Mouse (Mus musculus): ENCODE data around the gene Limd2. TPM values are rescaled to one million over a fixed set of nuclear protein-coding genes. Genes with fewer than 3 reads are reported as not detected.

Gene Limd2
- polyA plus RNA-seq, 1 experiment: 36.4 TPM

DNA sequence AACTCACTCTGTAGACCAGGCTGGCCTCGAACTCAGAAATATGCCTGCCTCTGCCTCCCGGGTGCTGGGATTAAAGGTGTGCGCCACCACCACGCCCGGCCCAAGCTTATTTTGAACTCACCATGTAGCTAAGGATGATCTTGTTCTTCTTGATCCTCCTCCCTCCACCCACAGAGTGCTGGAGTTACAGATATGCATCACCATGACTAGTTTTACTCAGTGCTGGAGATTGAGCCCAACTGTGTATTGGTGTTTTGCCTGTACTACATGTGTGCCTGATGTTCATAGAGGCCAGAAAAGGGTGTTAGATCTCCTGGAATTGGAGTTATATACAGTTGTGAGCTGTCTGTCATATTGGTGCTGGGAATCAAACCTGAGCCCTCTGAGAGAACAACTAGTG, 38.4 kb downstream of the Limd2 start:
- TF ChIP-seq TCF12 (IDR thresholded peaks at IDR 0.05; ENCODE audit: insufficient read depth, poor library complexity, severe bottlenecking): no peak
- Histone ChIP-seq H3K4me3 (no peak overlapping the region), H3K36me3 (ENCODE audit: control insufficient read depth, insufficient read depth) (peaks cover 31% of the 10 kb centered on the region), H3ac (ENCODE audit: control insufficient read depth, insufficient read length) (no peak overlapping the region), H3K27me3 (ENCODE audit: control insufficient read depth, insufficient read depth, insufficient read length) (no peaks in the 10 kb centered on the region), H3K4me2 (ENCODE audit: low read depth) (no peak overlapping the region), H3K79me2 (ENCODE audit: control insufficient read depth, insufficient read depth) (no peaks in the 10 kb centered on the region)

DNA sequence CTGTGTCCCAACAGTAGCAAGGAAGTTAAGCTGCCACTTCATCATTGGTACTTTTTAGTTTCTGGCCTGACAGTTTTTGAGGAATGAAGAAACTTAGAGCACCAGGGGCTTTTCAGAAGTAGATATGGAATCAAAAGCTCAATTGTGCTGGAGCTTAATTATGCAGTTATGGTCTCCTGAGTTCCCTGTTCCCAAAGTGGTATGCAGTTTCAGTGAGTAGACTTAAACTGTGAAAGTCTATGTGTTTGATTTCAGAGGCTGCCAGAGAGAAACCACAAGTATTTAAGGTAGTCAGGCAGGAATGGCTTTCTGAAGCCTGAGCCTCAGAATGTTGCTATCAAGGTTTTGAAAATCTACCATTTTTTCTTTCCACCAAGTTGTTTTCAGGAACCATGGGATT, 49.0 kb downstream of the Limd2 start:
- H3ac ChIP-seq (ENCODE audit: control insufficient read depth, insufficient read length): no peak overlapping the region
- H3K4me3 ChIP-seq: no peak overlapping the region
- peaks cover 8% of the 10 kb centered on the region for H3K36me3 ChIP-seq (ENCODE audit: control insufficient read depth, insufficient read depth)
- H3K4me2 ChIP-seq (ENCODE audit: low read depth): no peak overlapping the region
- H3K27me3 ChIP-seq (ENCODE audit: control insufficient read depth, insufficient read depth, insufficient read length): no peaks in the 10 kb centered on the region
- peaks cover 8% of the 10 kb centered on the region for H3K79me2 ChIP-seq (ENCODE audit: control insufficient read depth, insufficient read depth)
- TF ChIP-seq SRF (IDR thresholded peaks at IDR 0.05; ENCODE audit: control insufficient read depth, insufficient read length, low read depth): no peak
- TF ChIP-seq USF1 (IDR thresholded peaks at IDR 0.05; ENCODE audit: low read depth): no peak
- no peak for TF ChIP-seq MAX (IDR thresholded peaks at IDR 0.05; ENCODE audit: low read depth)
- TF ChIP-seq POLR2AphosphoS2 (IDR thresholded peaks at IDR 0.05; ENCODE audit: insufficient read length, low read depth): no peak
- TF ChIP-seq CEBPB (IDR thresholded peaks at IDR 0.05; ENCODE audit: insufficient read depth, poor library complexity, severe bottlenecking): no peak
- TF ChIP-seq POLR2A (IDR thresholded peaks at IDR 0.05; ENCODE audit: insufficient read length, low read depth): no peak
- no peak for TF ChIP-seq E2F4 (IDR thresholded peaks at IDR 0.05; ENCODE audit: insufficient read depth)
- no peak for TF ChIP-seq TCF12 (IDR thresholded peaks at IDR 0.05; ENCODE audit: insufficient read depth, poor library complexity, severe bottlenecking)
- no peak for TF ChIP-seq MYOG (IDR thresholded peaks at IDR 0.05; ENCODE audit: control insufficient read depth in 1 of 3, insufficient read depth in 1 of 3, insufficient read length in 2 of 3, low read depth in 2 of 3)
- TF ChIP-seq REST (IDR thresholded peaks at IDR 0.05; ENCODE audit: insufficient read depth, insufficient read length): no peak
- no peak for TF ChIP-seq TCF3 (IDR thresholded peaks at IDR 0.05; ENCODE audit: insufficient read length, low read depth)
- no peak for TF ChIP-seq MYOD1 (IDR thresholded peaks at IDR 0.05; ENCODE audit: control insufficient read depth in 1 of 3, insufficient read length in 2 of 3, low read depth in 2 of 3)

Other genes starting within 250 kb of the Limd2 start
- 1.5 TPM for gene Cyb561, start 207.5 kb downstream of the Limd2 start, polyA plus RNA-seq (2012; fragmentation: generic; extraction: Trizol)
- gene Ace, start 192.9 kb downstream of the Limd2 start, polyA plus RNA-seq (2012; fragmentation: generic; extraction: Trizol): 1.3 TPM
- gene Ace3, start 166.2 kb downstream of the Limd2 start, polyA plus RNA-seq (2012; fragmentation: generic; extraction: Trizol): not detected
- gene Kcnh6, start 152.7 kb downstream of the Limd2 start, polyA plus RNA-seq (2012; fragmentation: generic; extraction: Trizol): not detected
- gene Dcaf7, start 124.0 kb downstream of the Limd2 start, polyA plus RNA-seq (2012; fragmentation: generic; extraction: Trizol): 36.1 TPM
- gene Taco1, start 94.8 kb downstream of the Limd2 start, polyA plus RNA-seq (2012; fragmentation: generic; extraction: Trizol): 21.2 TPM
- gene Map3k3, start 76.2 kb downstream of the Limd2 start, polyA plus RNA-seq (2012; fragmentation: generic; extraction: Trizol): 21.9 TPM
- gene Gm10840, start within 50 bp of the Limd2 start, polyA plus RNA-seq (2012; fragmentation: generic; extraction: Trizol): not detected
- gene Strada, start 41.3 kb upstream of the Limd2 start, polyA plus RNA-seq (2012; fragmentation: generic; extraction: Trizol): 25.9 TPM
- 31.6 TPM for gene Ccdc47, start 55.5 kb upstream of the Limd2 start, polyA plus RNA-seq (2012; fragmentation: generic; extraction: Trizol)
- gene Ddx42, start 56.1 kb upstream of the Limd2 start, polyA plus RNA-seq (2012; fragmentation: generic; extraction: Trizol): 22.0 TPM
- 36.1 TPM for gene Ftsj3, start 95.2 kb upstream of the Limd2 start, polyA plus RNA-seq (2012; fragmentation: generic; extraction: Trizol)
- gene Psmc5, start 95.3 kb upstream of the Limd2 start, polyA plus RNA-seq (2012; fragmentation: generic; extraction: Trizol): 305 TPM
- gene Smarcd2, start 112.1 kb upstream of the Limd2 start, polyA plus RNA-seq (2012; fragmentation: generic; extraction: Trizol): 42.9 TPM
- 0.11 TPM for gene Tcam1, start 115.8 kb upstream of the Limd2 start, polyA plus RNA-seq (2012; fragmentation: generic; extraction: Trizol)
- gene Gh, start 141.0 kb upstream of the Limd2 start, polyA plus RNA-seq (2012; fragmentation: generic; extraction: Trizol): not detected
- gene Cd79b, start 153.9 kb upstream of the Limd2 start, polyA plus RNA-seq (2012; fragmentation: generic; extraction: Trizol): not detected
- gene Scn4a, start 192.4 kb upstream of the Limd2 start, polyA plus RNA-seq (2012; fragmentation: generic; extraction: Trizol): 15.3 TPM
- gene Prr29, start 204.6 kb upstream of the Limd2 start, polyA plus RNA-seq (2012; fragmentation: generic; extraction: Trizol): 0.32 TPM
- gene Icam2, start 227.2 kb upstream of the Limd2 start, polyA plus RNA-seq (2012; fragmentation: generic; extraction: Trizol): not detected